Mouse (Mus musculus): ENCODE data around the gene Mief1. TPM values are rescaled to one million over a fixed set of nuclear protein-coding genes. Genes with fewer than 3 reads are reported as not detected.

The Mief1 gene
- polyA plus RNA-seq, 1 experiment from 2014 or later = 35.8 TPM

DNA sequence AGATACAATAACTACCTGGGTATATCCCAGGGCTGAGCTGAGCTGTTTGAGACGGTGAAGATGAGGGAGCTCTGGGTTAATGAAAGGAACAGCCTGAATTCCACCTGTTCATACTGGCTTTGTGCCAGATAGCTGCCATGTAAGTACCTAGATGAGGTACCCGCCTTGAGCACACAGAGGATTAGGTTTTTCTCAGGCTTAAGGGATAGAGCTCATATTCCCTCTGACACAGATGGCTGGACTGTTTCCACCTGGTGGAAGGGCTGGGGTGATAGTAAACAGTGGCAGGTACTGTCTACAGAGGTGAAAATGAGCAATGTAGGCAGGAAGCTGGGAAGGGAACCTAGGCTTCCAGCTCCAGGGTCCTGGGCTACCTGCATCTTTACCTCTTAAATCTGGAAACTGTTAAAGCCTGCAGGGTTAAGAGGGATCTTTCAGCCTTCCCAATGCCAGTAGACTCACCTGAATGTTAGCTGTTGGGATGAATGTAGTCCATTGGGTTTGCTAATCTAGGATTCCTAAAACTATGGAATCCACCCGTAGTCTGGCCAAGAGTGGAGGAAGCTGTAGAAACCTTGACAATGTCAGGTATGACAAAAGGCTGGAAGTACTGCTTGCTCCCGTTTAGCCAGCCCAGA lies 23.9 kb downstream of the Mief1 start:
- Histone ChIP-seq H3K9me3 (ENCODE audit: control insufficient read depth, low read length) (no peaks in the 10 kb centered on the region), H3K27ac (ENCODE audit: low read depth, low read length) (peak overlapping the region; percentile 13), H3K4me1 (ENCODE audit: control insufficient read depth, insufficient read depth, low read length) (peaks cover 24% of the 10 kb centered on the region), H3K4me3 (ENCODE audit: low read depth, low read length) (peak overlapping the region; percentile 99; the same call in 1 of the 2 replicates), H3K4me2 (ENCODE audit: low read depth, low read length) (peak overlapping the region; percentile 66), H3K36me3 (ENCODE audit: control insufficient read depth, insufficient read depth, low read length) (peaks cover 29% of the 10 kb centered on the region), H3K27me3 (ENCODE audit: control insufficient read depth, insufficient read depth, low read length) (peaks cover 2% of the 10 kb centered on the region; the same call in 1 of the 2 replicates), H3K9ac (replicated peaks; ENCODE audit: low read depth, low read length) (no peak overlapping the region; the same call in 1 of the 2 replicates)
- 28% methylated on average over 4 of the region's 4 CpGs for WGBS
- no peak for ATAC-seq (ENCODE audit: low read depth)

DNA sequence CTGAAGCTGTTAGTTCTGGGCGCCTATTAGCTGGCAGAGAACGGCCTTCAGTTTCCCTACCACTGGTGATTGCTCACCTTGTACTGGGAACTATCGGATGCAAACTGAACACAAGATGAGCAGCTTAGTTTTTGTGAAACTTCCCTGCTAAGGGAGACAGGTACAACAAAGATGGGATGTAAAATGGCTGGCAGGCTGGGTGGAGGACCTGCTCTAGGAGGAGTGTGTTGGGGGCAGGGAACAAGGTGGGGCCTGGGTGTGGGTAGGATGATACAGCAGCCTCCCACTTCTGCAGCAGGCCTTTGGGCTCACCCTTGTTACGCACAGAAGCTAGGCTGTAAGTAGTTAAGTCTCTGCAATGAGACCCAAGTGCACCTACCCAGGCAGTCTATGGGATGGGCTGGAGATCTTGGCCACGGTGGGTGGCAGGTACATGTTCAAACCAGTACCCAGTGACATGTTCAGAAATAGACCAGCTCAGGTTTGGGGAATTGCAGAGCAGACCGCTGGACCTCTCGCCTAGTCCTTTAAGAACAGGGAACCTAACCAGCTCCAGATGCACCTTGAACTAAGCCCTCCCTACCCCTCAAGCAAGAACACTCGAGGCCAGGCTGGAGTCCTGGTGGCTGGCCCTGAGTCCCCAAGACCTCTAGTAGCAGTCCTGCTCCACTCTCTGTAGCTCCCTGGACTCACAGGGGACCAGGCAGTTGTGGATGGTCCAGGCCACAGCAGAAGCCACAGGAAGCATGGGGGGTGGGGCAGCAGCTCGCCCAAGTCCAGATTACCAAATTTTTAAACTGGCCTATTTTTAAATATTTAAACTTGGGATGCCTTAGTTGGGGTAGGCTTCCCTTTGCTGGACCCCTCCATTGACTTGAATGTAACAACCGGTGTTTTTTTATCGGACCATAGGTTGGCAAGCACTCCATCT lies 24.7 kb downstream of the Mief1 start:
- Histone ChIP-seq H3K27ac (ENCODE audit: low read depth, low read length) (0 out of 2 replicates have a peak overlapping the region, but pooled peaks have one; percentile 13), H3K9me3 (ENCODE audit: control insufficient read depth, low read length) (no peaks in the 10 kb centered on the region), H3K4me1 (ENCODE audit: control insufficient read depth, insufficient read depth, low read length) (peaks cover 30% of the 10 kb centered on the region), H3K4me3 (ENCODE audit: low read depth, low read length) (no peak overlapping the region), H3K27me3 (ENCODE audit: control insufficient read depth, insufficient read depth, low read length) (peaks cover 2% of the 10 kb centered on the region; the same call in 1 of the 2 replicates), H3K9ac (replicated peaks; ENCODE audit: low read depth, low read length) (no peak overlapping the region; the same call in 1 of the 2 replicates), H3K4me2 (ENCODE audit: low read depth, low read length) (0 out of 2 replicates have a peak overlapping the region, but pooled peaks have one; percentile 66), H3K36me3 (ENCODE audit: control insufficient read depth, insufficient read depth, low read length) (peaks cover 26% of the 10 kb centered on the region)
- no peak for ATAC-seq (ENCODE audit: low read depth)
- 70% methylated on average over 11 of the region's 11 CpGs for WGBS

DNA sequence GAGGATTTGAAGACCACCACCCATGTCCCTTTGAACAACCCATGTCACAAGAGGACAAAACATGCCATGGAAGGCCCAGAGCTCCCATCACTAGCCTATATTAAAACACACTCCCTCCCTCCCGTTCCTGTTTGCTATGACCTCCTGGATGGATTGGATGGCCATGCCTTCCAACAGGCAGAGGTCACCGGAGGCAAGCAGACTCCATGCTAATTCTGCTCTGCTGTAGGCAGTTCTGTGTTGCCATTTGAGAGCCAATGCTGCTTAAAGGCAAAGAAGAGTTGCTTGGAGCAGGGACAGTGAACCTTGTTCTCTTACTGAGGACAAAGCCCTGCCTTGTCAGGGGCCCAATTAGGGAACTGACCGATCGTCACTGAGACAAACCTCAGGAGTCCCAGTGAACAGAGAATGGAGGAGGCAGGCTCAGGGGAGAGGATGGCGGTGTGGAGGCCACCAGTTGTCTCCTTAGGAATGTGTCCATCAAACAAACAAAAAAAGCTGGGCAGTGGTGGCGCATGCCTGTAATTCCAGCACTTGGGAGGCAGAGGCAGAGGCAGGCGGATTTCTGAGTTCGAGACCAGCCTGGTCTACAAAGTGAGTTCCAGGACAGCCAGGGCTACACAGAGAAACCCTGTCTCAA lies 25.7 kb downstream of the Mief1 start:
- H3K27ac ChIP-seq (ENCODE audit: low read depth, low read length) = no peak overlapping the region
- H3K36me3 ChIP-seq (ENCODE audit: control insufficient read depth, insufficient read depth, low read length) = peaks cover 26% of the 10 kb centered on the region
- H3K4me3 ChIP-seq (ENCODE audit: low read depth, low read length) = no peak overlapping the region
- H3K27me3 ChIP-seq (ENCODE audit: control insufficient read depth, insufficient read depth, low read length) = peaks cover 2% of the 10 kb centered on the region; the same call in 1 of the 2 replicates
- H3K9ac ChIP-seq (replicated peaks; ENCODE audit: low read depth, low read length) = no peak overlapping the region
- H3K4me1 ChIP-seq (ENCODE audit: control insufficient read depth, insufficient read depth, low read length) = peaks cover 24% of the 10 kb centered on the region
- no peaks in the 10 kb centered on the region for H3K9me3 ChIP-seq (ENCODE audit: control insufficient read depth, low read length)
- WGBS = 71% methylated on average over 8 of the region's 8 CpGs
- no peak for ATAC-seq (ENCODE audit: low read depth)
- H3K4me2 ChIP-seq (ENCODE audit: low read depth, low read length) = no peak overlapping the region

- no peak overlapping the region for H3K4me2 ChIP-seq (ENCODE audit: low read depth, low read length)
- ATAC-seq (ENCODE audit: low read depth) = no peak
- no peak overlapping the region for H3K4me3 ChIP-seq (ENCODE audit: low read depth, low read length)
- peaks cover under 1% of the 10 kb centered on the region; the same call in 1 of the 2 replicates for H3K27me3 ChIP-seq (ENCODE audit: control insufficient read depth, insufficient read depth, low read length)
- no peak overlapping the region for H3K9ac ChIP-seq (replicated peaks; ENCODE audit: low read depth, low read length)
- peaks cover 24% of the 10 kb centered on the region for H3K4me1 ChIP-seq (ENCODE audit: control insufficient read depth, insufficient read depth, low read length)
- H3K9me3 ChIP-seq (ENCODE audit: control insufficient read depth, low read length) = no peaks in the 10 kb centered on the region
- no peak overlapping the region for H3K27ac ChIP-seq (ENCODE audit: low read depth, low read length)
- peaks cover 26% of the 10 kb centered on the region for H3K36me3 ChIP-seq (ENCODE audit: control insufficient read depth, insufficient read depth, low read length)
- whole genome bisulfite sequencing = 13% methylated on average over 3 of the region's 3 CpGs
These were observed 26.9 kb downstream of the Mief1 start for GRCm38 (mm10) chr15:80260677-80261076.

DNA sequence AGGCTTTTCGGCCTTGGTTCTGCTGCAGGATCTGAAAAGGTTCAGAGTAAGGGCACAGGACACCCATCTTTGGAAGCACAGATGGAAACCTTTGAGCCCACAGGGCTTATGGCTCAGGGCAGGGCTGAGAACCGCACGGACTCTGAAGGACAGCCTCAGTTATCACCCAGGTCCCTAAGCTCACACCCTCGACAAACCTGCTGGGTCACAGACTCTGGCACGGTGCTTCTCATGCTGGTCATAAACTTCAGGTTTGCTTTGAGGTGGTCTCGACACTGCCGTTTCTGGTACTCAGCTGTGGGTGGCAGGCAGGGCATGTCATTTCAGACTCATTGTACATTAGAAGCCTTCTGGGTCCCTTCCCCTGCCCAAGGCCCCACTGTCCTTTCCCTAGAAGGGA lies 27.3 kb downstream of the Mief1 start:
- 83% methylated on average over 7 of the region's 7 CpGs for WGBS

GRCm38 (mm10) chr15:80263610-80264575 lies 30.1 kb downstream of the Mief1 start, which contains the start of gene Rps19bp1:
TSS of gene Rps19bp1 (minus strand) at chr15:80264315.
- peak within 1 kb of the TSS; percentile 55 for H3K4me2 ChIP-seq (ENCODE audit: low read depth, low read length)
- peak within 1 kb of the TSS; percentile 70 for H3K4me3 ChIP-seq (ENCODE audit: low read depth, low read length)
- ATAC-seq (ENCODE audit: low read depth) = peak; percentile 93
- H3K9me3 ChIP-seq (ENCODE audit: control insufficient read depth, low read length) = no peaks in the 10 kb centered on the region
- no peak within 1 kb of the TSS for H3K27ac ChIP-seq (ENCODE audit: low read depth, low read length)
- 2% methylated on average over 64 of the region's 66 CpGs for WGBS
- H3K36me3 ChIP-seq (ENCODE audit: control insufficient read depth, insufficient read depth, low read length) = peaks cover 4% of the 10 kb centered on the region; the same call in 1 of the 2 replicates
- H3K4me1 ChIP-seq (ENCODE audit: control insufficient read depth, insufficient read depth, low read length) = peaks cover 7% of the 10 kb centered on the region; the same call in 1 of the 2 replicates
- H3K27me3 ChIP-seq (ENCODE audit: control insufficient read depth, insufficient read depth, low read length) = no peaks in the 10 kb centered on the region
- peak within 1 kb of the TSS; percentile 74 for H3K9ac ChIP-seq (replicated peaks; ENCODE audit: low read depth, low read length)

More for the DNA sequence above, 27.3 kb downstream of the Mief1 start:
- no peak overlapping the region for H3K9ac ChIP-seq (replicated peaks; ENCODE audit: low read depth, low read length)
- H3K36me3 ChIP-seq (ENCODE audit: control insufficient read depth, insufficient read depth, low read length) = peaks cover 26% of the 10 kb centered on the region
- H3K4me3 ChIP-seq (ENCODE audit: low read depth, low read length) = no peak overlapping the region
- no peak for ATAC-seq (ENCODE audit: low read depth)
- no peaks in the 10 kb centered on the region for H3K27me3 ChIP-seq (ENCODE audit: control insufficient read depth, insufficient read depth, low read length)
- H3K4me1 ChIP-seq (ENCODE audit: control insufficient read depth, insufficient read depth, low read length) = peaks cover 24% of the 10 kb centered on the region
- H3K9me3 ChIP-seq (ENCODE audit: control insufficient read depth, low read length) = no peaks in the 10 kb centered on the region
- no peak overlapping the region for H3K4me2 ChIP-seq (ENCODE audit: low read depth, low read length)
- H3K27ac ChIP-seq (ENCODE audit: low read depth, low read length) = no peak overlapping the region

DNA sequence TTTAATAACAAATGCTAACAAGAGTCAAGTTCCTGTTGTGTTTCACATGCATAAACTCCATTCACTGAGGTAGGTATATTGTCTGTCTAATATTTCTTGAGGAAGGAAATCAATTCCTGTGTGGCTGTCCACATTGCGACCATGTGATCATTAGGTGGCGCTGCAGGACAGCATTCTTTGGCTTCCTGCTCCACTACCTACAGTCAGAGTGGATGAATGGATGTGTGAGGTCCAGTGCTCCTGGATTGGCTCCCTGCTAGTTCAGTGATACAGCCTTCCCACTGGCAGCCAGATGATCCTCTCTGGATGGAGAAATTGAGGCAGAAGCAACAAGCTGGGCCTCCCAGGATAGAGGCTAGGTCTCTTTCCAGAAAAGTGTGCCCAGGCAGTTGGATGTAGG lies 32.5 kb downstream of the Mief1 start:
- no peak for ATAC-seq (ENCODE audit: low read depth)
- Histone ChIP-seq H3K36me3 (ENCODE audit: control insufficient read depth, insufficient read depth, low read length) (no peaks in the 10 kb centered on the region), H3K4me1 (ENCODE audit: control insufficient read depth, insufficient read depth, low read length) (peaks cover 7% of the 10 kb centered on the region; the same call in 1 of the 2 replicates), H3K27ac (ENCODE audit: low read depth, low read length) (no peak overlapping the region), H3K27me3 (ENCODE audit: control insufficient read depth, insufficient read depth, low read length) (no peaks in the 10 kb centered on the region), H3K4me2 (ENCODE audit: low read depth, low read length) (no peak overlapping the region), H3K9me3 (ENCODE audit: control insufficient read depth, low read length) (no peaks in the 10 kb centered on the region), H3K4me3 (ENCODE audit: low read depth, low read length) (no peak overlapping the region), H3K9ac (replicated peaks; ENCODE audit: low read depth, low read length) (no peak overlapping the region)
- 0% methylated on average over 2 of the region's 2 CpGs for WGBS

GRCm38 (mm10) chr15:80271858-80272396 lies 38.1 kb downstream of the Mief1 start:
- 48% methylated on average over 3 of the region's 3 CpGs for WGBS
- Histone ChIP-seq H3K36me3 (ENCODE audit: control insufficient read depth, insufficient read depth, low read length) (no peaks in the 10 kb centered on the region), H3K4me3 (ENCODE audit: low read depth, low read length) (no peak overlapping the region), H3K9me3 (ENCODE audit: control insufficient read depth, low read length) (no peaks in the 10 kb centered on the region), H3K27me3 (ENCODE audit: control insufficient read depth, insufficient read depth, low read length) (no peaks in the 10 kb centered on the region), H3K27ac (ENCODE audit: low read depth, low read length) (no peak overlapping the region), H3K9ac (replicated peaks; ENCODE audit: low read depth, low read length) (no peak overlapping the region), H3K4me2 (ENCODE audit: low read depth, low read length) (no peak overlapping the region), H3K4me1 (ENCODE audit: control insufficient read depth, insufficient read depth, low read length) (no peaks in the 10 kb centered on the region; the same call in 1 of the 2 replicates)
- no peak for ATAC-seq (ENCODE audit: low read depth)

All from neural tube, embryonic 14.5 days (tissue).